Mouse (Mus musculus): ENCODE data around the gene Atg14. TPM values are rescaled to one million over a fixed set of nuclear protein-coding genes. Genes with fewer than 3 reads are reported as not detected.
"Not testable (repeated sequence)": the region's sequence is repeated elsewhere in the genome, so short reads cannot be mapped to it uniquely, and the experiment has no call there.

Atg14 gene
- polyA plus RNA-seq (2014; fragmentation: Nextera tagmentation; extraction: Ambion mirVana), result 17.4 and 19.5 TPM in 2 replicates

- WGBS, result 93% methylated on average over 11 of the region's 11 CpGs
- H3K27me3 ChIP-seq (ENCODE audit: control insufficient read depth, insufficient read depth, low read length); DNase-seq (ENCODE audit: low spot score); H3K4me1 ChIP-seq (ENCODE audit: control insufficient read depth, insufficient read depth, low read length); H3K9ac ChIP-seq (ENCODE audit: low read length); H3K27ac ChIP-seq (replicated peaks; ENCODE audit: low read depth, low read length); H3K4me3 ChIP-seq (ENCODE audit: low read depth, low read length); H3K9me3 ChIP-seq (ENCODE audit: control insufficient read depth, low read length); ATAC-seq (ENCODE audit: insufficient number of reproducible peaks, low FRiP score, low TSS enrichment, low read depth); H3K36me3 ChIP-seq (ENCODE audit: control insufficient read depth, insufficient read depth, low read length); H3K4me2 ChIP-seq (ENCODE audit: low read depth, severe bottlenecking): not testable (repeated sequence)
Measured at GRCm38 (mm10) chr14:47570549-47570948, at the start of gene Atg14. TSS of gene Atg14 (minus strand) at chr14:47570649.

GRCm38 (mm10) chr14:47618891-47619290, 48.4 kb upstream of the Atg14 start:
- H3K27me3 ChIP-seq (ENCODE audit: control insufficient read depth, insufficient read depth, low read length), result no peaks in the 10 kb centered on the region
- H3K9me3 ChIP-seq (ENCODE audit: control insufficient read depth, low read length), result no peaks in the 10 kb centered on the region
- no peak overlapping the region for H3K9ac ChIP-seq (ENCODE audit: low read length)
- no peak overlapping the region for H3K4me3 ChIP-seq (ENCODE audit: low read depth, low read length)
- H3K4me2 ChIP-seq (ENCODE audit: low read depth, severe bottlenecking), result no peak overlapping the region
- 90% methylated on average over 5 of the region's 5 CpGs for WGBS
- H3K27ac ChIP-seq (replicated peaks; ENCODE audit: low read depth, low read length), result no peak overlapping the region
- no peak for DNase-seq (ENCODE audit: low spot score)
- no peaks in the 10 kb centered on the region for H3K4me1 ChIP-seq (ENCODE audit: control insufficient read depth, insufficient read depth, low read length)
- H3K36me3 ChIP-seq (ENCODE audit: control insufficient read depth, insufficient read depth, low read length), result no peaks in the 10 kb centered on the region
- no peak for ATAC-seq (ENCODE audit: insufficient number of reproducible peaks, low FRiP score, low TSS enrichment, low read depth)

DNA sequence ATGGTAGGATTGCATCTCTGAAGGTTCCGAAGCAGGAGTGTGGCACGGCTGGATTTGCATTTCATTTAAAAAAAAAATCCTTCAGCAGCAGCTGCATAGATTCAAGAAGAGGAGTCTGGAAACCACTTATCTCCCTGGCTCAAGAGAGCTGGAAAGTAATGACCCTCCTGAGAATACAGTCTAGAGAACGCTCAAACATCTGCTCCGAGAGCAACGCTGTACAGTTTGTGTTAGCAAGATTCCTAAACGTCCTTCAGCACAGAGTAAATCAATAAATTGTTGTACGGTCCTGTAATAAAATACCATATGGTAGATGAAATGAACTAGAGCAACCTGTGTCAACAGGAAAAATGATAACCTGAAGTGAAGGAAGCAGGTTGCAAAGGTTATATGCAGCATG, 42.8 kb upstream of the Atg14 start:
- Histone ChIP-seq H3K4me3 (ENCODE audit: low read depth, low read length) (no peak overlapping the region), H3K27ac (replicated peaks; ENCODE audit: low read depth, low read length) (no peak overlapping the region), H3K9ac (ENCODE audit: low read length) (no peak overlapping the region), H3K4me1 (ENCODE audit: control insufficient read depth, insufficient read depth, low read length) (no peaks in the 10 kb centered on the region), H3K4me2 (ENCODE audit: low read depth, severe bottlenecking) (no peak overlapping the region), H3K27me3 (ENCODE audit: control insufficient read depth, insufficient read depth, low read length) (no peaks in the 10 kb centered on the region), H3K9me3 (ENCODE audit: control insufficient read depth, low read length) (no peaks in the 10 kb centered on the region), H3K36me3 (ENCODE audit: control insufficient read depth, insufficient read depth, low read length) (no peaks in the 10 kb centered on the region)
- 73% methylated on average over 7 of the region's 7 CpGs for WGBS
- DNase-seq (ENCODE audit: low spot score) (no peak), ATAC-seq (ENCODE audit: insufficient number of reproducible peaks, low FRiP score, low TSS enrichment, low read depth) (no peak)

DNA sequence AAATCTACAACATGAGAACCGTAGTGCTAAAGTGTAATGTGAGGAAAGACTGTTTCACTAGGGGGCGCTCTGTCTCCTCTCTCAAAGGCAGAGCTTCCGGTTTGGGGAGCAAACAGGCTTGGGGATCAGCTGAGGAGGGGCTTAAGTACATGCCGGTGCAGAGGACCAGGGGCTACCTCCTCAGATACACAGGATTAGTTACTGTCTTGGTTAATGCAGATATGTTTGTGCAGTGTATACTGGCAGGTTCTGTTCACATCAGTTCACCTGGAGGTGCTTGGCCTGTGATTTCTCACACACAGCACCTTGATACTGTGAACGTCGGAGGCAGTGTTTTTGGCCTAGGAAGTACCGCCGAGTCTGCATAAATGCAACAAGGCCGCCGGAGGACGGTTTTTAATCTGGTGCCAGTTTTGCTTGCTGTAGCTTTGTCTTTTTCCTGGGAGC, 27.5 kb upstream of the Atg14 start:
- DNase-seq (ENCODE audit: low spot score) (peak; percentile 83), ATAC-seq (ENCODE audit: insufficient number of reproducible peaks, low FRiP score, low TSS enrichment, low read depth) (no peak)
- Histone ChIP-seq H3K27ac (replicated peaks; ENCODE audit: low read depth, low read length) (no peak overlapping the region), H3K9ac (ENCODE audit: low read length) (no peak overlapping the region), H3K27me3 (ENCODE audit: control insufficient read depth, insufficient read depth, low read length) (no peaks in the 10 kb centered on the region), H3K36me3 (ENCODE audit: control insufficient read depth, insufficient read depth, low read length) (no peaks in the 10 kb centered on the region), H3K4me2 (ENCODE audit: low read depth, severe bottlenecking) (peak overlapping the region; percentile 22; the same call in 1 of the 2 replicates), H3K4me3 (ENCODE audit: low read depth, low read length) (no peak overlapping the region), H3K9me3 (ENCODE audit: control insufficient read depth, low read length) (no peaks in the 10 kb centered on the region), H3K4me1 (ENCODE audit: control insufficient read depth, insufficient read depth, low read length) (no peaks in the 10 kb centered on the region)
- 36% methylated on average over 11 of the region's 11 CpGs for WGBS

GRCm38 (mm10) chr14:47594426-47595103, 24.1 kb upstream of the Atg14 start:
- 54% methylated on average over 7 of the region's 7 CpGs for WGBS
- H3K4me3 ChIP-seq (ENCODE audit: low read depth, low read length), result no peak overlapping the region
- H3K27ac ChIP-seq (replicated peaks; ENCODE audit: low read depth, low read length), result no peak overlapping the region
- no peak overlapping the region for H3K9ac ChIP-seq (ENCODE audit: low read length)
- ATAC-seq (ENCODE audit: insufficient number of reproducible peaks, low FRiP score, low TSS enrichment, low read depth), result no peak
- no peaks in the 10 kb centered on the region for H3K4me1 ChIP-seq (ENCODE audit: control insufficient read depth, insufficient read depth, low read length)
- H3K4me2 ChIP-seq (ENCODE audit: low read depth, severe bottlenecking), result no peak overlapping the region
- H3K27me3 ChIP-seq (ENCODE audit: control insufficient read depth, insufficient read depth, low read length), result no peaks in the 10 kb centered on the region
- H3K9me3 ChIP-seq (ENCODE audit: control insufficient read depth, low read length), result no peaks in the 10 kb centered on the region
- H3K36me3 ChIP-seq (ENCODE audit: control insufficient read depth, insufficient read depth, low read length), result no peaks in the 10 kb centered on the region
- DNase-seq (ENCODE audit: low spot score), result no peak

GRCm38 (mm10) chr14:47590391-47590975, 20.0 kb upstream of the Atg14 start:
- ATAC-seq (ENCODE audit: insufficient number of reproducible peaks, low FRiP score, low TSS enrichment, low read depth), result no peak
- H3K9ac ChIP-seq (ENCODE audit: low read length), result no peak overlapping the region
- H3K4me2 ChIP-seq (ENCODE audit: low read depth, severe bottlenecking), result no peak overlapping the region
- no peaks in the 10 kb centered on the region for H3K36me3 ChIP-seq (ENCODE audit: control insufficient read depth, insufficient read depth, low read length)
- DNase-seq (ENCODE audit: low spot score), result no peak
- H3K9me3 ChIP-seq (ENCODE audit: control insufficient read depth, low read length), result no peaks in the 10 kb centered on the region
- H3K4me1 ChIP-seq (ENCODE audit: control insufficient read depth, insufficient read depth, low read length), result no peaks in the 10 kb centered on the region
- 79% methylated on average over 10 of the region's 10 CpGs for WGBS
- no peaks in the 10 kb centered on the region for H3K27me3 ChIP-seq (ENCODE audit: control insufficient read depth, insufficient read depth, low read length)
- H3K4me3 ChIP-seq (ENCODE audit: low read depth, low read length), result no peak overlapping the region
- H3K27ac ChIP-seq (replicated peaks; ENCODE audit: low read depth, low read length), result no peak overlapping the region

GRCm38 (mm10) chr14:47589444-47589843, 19.0 kb upstream of the Atg14 start:
- ATAC-seq (ENCODE audit: insufficient number of reproducible peaks, low FRiP score, low TSS enrichment, low read depth) (no peak), DNase-seq (ENCODE audit: low spot score) (no peak)
- Histone ChIP-seq H3K4me3 (ENCODE audit: low read depth, low read length) (no peak overlapping the region), H3K27me3 (ENCODE audit: control insufficient read depth, insufficient read depth, low read length) (no peaks in the 10 kb centered on the region), H3K9ac (ENCODE audit: low read length) (no peak overlapping the region), H3K4me1 (ENCODE audit: control insufficient read depth, insufficient read depth, low read length) (no peaks in the 10 kb centered on the region), H3K36me3 (ENCODE audit: control insufficient read depth, insufficient read depth, low read length) (no peaks in the 10 kb centered on the region), H3K9me3 (ENCODE audit: control insufficient read depth, low read length) (no peaks in the 10 kb centered on the region), H3K27ac (replicated peaks; ENCODE audit: low read depth, low read length) (no peak overlapping the region), H3K4me2 (ENCODE audit: low read depth, severe bottlenecking) (no peak overlapping the region)
- WGBS, result 68% methylated on average over 1 of the region's 1 CpGs

- no peaks in the 10 kb centered on the region for H3K27me3 ChIP-seq (ENCODE audit: control insufficient read depth, insufficient read depth, low read length)
- no peaks in the 10 kb centered on the region for H3K4me1 ChIP-seq (ENCODE audit: control insufficient read depth, insufficient read depth, low read length)
- no peak overlapping the region for H3K4me3 ChIP-seq (ENCODE audit: low read depth, low read length)
- H3K36me3 ChIP-seq (ENCODE audit: control insufficient read depth, insufficient read depth, low read length), result no peaks in the 10 kb centered on the region
- DNase-seq (ENCODE audit: low spot score), result no peak
- no peaks in the 10 kb centered on the region for H3K9me3 ChIP-seq (ENCODE audit: control insufficient read depth, low read length)
- no peak overlapping the region for H3K4me2 ChIP-seq (ENCODE audit: low read depth, severe bottlenecking)
- no peak overlapping the region for H3K9ac ChIP-seq (ENCODE audit: low read length)
- no peak overlapping the region for H3K27ac ChIP-seq (replicated peaks; ENCODE audit: low read depth, low read length)
- no peak for ATAC-seq (ENCODE audit: insufficient number of reproducible peaks, low FRiP score, low TSS enrichment, low read depth)
Measured at GRCm38 (mm10) chr14:47584346-47584745, 13.9 kb upstream of the Atg14 start.
